Mouse (Mus musculus): ENCODE data around the gene Lcn3.
"Not testable (repeated sequence)": the region's sequence is repeated elsewhere in the genome, so short reads cannot be mapped to it uniquely, and the experiment has no call there.

GRCm38 (mm10) chr2:25815748-25816147 is 50.4 kb downstream of the Lcn3 start, which contains the start of gene Glt6d1:
- TF ChIP-seq CTCF (conservative IDR thresholded peaks at IDR 0.05; ENCODE audit: low read length); NANOG (IDR thresholded peaks at IDR 0.05; ENCODE audit: borderline replicate concordance, low read length): not testable (repeated sequence)

All from E14TG2a.4 (cell line).